Mouse (Mus musculus) cerebellum, adult 2 months (tissue): Measurements from ENCODE around the gene Trappc1.

Experiments used
- CTCF ChIP-seq: fragments of 200-500 bp; IDR thresholded peaks from 2 replicates; pipeline ENCODE4 v1.5.1; 2011; ENCODE audit warnings: low read depth, mild to moderate bottlenecking, control low read depth, low read length, moderate library complexity, borderline replicate concordance; ENCODE audit not compliant: insufficient read depth
- POLR2A ChIP-seq: fragments of 200-500 bp; IDR thresholded peaks from 2 replicates; pipeline ENCODE4 v1.6.1; 2011; ENCODE audit warnings: low read length, control low read depth, borderline replicate concordance; ENCODE audit not compliant: insufficient read depth

DNA sequence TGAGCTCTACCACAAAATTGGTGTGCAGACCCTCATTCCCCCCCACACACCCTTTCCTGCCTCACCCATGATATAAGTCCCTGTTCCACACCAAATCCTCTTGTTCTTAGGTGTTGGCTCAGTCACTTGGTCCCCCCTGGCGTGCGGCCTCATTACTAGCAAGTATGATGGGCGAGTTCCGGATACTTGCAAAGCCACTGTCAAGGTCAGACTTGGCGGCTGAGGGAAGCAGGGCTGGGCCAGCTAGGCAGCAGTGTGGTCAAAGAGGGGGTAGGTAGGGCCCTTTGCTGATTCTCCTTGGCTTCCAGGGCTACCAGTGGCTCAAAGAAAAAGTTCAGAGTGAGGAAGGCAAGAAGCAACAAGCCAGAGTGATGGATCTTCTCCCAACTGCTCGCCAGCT, 7.4 kb downstream of the Trappc1 start:
- TF ChIP-seq CTCF (no peak), POLR2A (no peak)
